Mouse (Mus musculus): ENCODE measurements around the gene Sdk1. TPM values are rescaled to one million over a fixed set of nuclear protein-coding genes. Genes with fewer than 3 reads are reported as not detected.

Sdk1 gene
- total RNA-seq, 2 experiments from 2014 or later, result 2.7 to 3.8 TPM

DNA sequence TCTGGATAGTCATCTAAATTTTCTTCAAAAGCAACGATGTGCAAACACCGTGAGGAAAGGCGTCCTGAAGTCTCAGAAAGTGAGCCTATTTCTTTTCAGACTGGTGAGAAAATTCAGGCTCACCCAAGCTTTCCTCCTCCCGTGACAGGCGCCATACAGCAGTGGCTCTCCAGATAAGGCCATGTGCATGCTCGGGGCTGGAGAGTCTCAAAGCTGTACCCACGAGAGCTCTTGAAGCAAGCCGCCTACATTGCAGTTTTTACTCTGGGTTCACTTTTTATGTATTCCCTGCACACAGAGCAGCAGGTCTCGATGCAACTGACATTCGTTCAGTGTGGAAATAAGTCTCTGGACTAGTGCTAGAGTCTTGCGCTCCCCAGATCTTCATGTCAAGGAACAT is 171.7 kb downstream of the Sdk1 start:
- DNase-seq, result no peak
- intact Hi-C loops (cut with DNase I; ENCODE audit: low total_unique reads), result no loop called here

DNA sequence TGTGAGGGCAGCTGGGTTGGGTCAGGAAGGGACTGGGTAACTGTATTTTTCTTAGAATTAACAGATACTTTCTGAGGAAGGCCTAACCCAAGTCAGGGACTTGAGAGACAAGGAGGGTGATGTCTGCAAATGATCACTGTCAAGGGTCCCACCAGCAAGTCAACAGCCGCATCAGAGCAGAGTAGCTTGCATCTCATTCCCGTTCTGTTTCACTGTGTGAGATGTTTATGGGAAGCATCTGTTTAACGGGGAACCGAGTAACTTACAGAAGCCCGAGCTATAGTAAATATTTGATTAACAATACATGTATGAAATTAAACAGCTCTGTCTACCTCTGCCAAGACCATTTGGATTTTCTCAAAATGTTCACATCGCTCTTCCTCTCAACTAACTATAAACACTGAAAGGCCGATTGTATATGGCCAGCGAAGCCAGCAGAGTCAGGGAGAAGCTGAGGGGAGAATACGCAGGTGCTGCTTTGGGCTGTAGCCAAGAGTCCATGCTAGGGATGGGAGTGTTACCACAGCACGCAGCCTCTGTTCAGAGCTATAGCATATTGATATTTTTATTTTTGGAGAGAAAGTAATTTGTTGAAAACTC is 174.5 kb downstream of the Sdk1 start:
- intact Hi-C loops (cut with DNase I; ENCODE audit: low total_unique reads), result no loop called here
- DNase-seq, result no peak

DNA sequence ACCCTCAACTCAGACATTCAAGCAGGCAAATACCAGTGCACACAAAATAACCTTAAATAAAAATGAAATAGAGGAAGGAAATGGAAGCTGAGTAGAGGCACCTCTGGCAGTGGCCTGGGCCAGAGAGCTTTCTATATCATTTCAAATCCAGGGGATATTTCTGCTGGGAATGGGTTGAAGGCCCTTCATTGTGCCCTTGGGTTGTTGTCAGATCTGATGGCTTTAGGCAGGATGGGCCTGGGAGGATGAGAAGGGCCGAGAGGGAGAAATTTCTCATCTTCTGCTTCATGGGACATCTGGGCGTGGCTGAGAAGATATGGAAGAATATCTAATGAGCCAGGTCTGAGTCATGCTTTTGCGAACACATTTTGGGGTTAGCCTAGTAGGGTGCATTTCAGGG is 186.8 kb downstream of the Sdk1 start:
- intact Hi-C loops (cut with DNase I; ENCODE audit: low total_unique reads), result no loop called here
- DNase-seq, result no peak

GRCm38 (mm10) chr5:141433286-141433685 is 192.0 kb downstream of the Sdk1 start:
- no peak for DNase-seq
- intact Hi-C loops (cut with DNase I; ENCODE audit: low total_unique reads), result no loop called here

- DNase-seq, result no peak
- intact Hi-C loops (cut with DNase I; ENCODE audit: low total_unique reads), result no loop called here
Observed at GRCm38 (mm10) chr5:141447247-141447646, 206.0 kb downstream of the Sdk1 start.

GRCm38 (mm10) chr5:141463417-141463816 is 222.1 kb downstream of the Sdk1 start:
- no peak for DNase-seq
- intact Hi-C loops (cut with DNase I; ENCODE audit: low total_unique reads), result no loop called here

GRCm38 (mm10) chr5:141468821-141469220 is 227.5 kb downstream of the Sdk1 start:
- intact Hi-C loops (cut with DNase I; ENCODE audit: low total_unique reads), result no loop called here
- DNase-seq, result no peak

GRCm38 (mm10) chr5:141505281-141505680 is 264.0 kb downstream of the Sdk1 start:
- intact Hi-C loops (cut with DNase I; ENCODE audit: low total_unique reads), result no loop called here
- DNase-seq, result no peak

DNA sequence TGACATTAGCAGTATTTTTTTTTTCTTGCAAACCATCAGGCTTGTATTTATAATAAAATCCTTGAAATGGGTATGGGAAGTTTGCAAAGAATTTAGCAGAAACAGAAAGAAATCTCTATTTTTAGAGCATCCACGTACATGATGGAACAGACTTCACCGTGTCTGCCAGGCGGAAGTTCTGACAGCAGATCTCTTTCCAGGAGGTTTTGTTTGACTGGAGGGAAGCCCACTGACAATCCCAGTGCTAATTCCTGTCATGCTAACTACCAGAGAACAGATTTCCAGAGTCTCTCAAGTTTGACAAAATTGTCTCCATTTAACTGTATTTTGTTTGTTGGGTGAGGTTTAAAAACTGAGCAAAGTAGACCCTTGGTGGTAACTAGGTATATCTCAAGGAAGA is 265.1 kb downstream of the Sdk1 start:
- intact Hi-C loops (cut with DNase I; ENCODE audit: low total_unique reads), result no loop called here

DNA sequence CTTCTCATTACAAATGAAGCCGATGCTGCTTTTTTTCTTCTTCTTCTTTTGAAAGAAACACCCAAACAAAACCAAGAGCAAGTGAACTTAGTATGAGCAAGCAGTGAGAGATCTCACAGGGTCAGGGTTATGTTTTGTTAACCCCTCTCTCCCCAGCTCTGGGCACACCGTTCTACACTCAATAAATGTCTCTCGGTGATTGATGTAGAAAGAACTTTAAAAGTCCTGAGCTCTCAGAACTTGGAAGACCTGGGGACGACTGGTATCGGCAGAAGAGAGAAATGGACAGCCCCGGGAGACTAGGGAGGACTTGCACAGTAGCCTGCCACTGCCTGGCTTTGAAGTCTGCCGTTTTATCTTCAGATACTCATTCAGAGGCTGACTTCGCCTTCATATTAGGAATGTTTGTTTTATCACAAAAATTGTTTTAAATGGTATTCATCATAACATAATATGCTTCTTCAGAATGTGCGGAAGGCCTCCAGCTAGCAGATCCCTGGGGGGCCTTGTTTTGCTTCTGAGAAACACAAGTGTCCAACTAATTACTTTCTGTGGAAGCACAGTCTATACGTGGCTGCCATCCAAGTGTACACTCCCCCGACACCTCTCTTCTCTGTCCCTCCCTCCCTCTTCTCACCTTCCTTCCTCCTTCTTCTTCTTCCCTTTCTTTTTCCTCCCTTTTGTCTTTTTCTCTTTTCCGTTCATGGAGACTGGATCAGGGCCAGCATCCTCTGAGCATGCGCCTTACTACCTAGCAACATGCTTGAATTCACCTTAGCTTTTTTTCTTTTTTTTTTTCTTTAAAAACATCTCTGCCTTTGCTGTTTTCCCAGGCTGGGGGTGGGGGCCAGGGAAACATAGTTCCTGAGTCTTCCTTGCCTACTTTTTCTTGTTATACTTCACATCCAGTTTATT is 283.8 kb downstream of the Sdk1 start:
- intact Hi-C loops (cut with DNase I; ENCODE audit: low total_unique reads), result no loop called here
- no peak for DNase-seq

More for the DNA sequence above, 265.1 kb downstream of the Sdk1 start:
- DNase-seq, result no peak

DNA sequence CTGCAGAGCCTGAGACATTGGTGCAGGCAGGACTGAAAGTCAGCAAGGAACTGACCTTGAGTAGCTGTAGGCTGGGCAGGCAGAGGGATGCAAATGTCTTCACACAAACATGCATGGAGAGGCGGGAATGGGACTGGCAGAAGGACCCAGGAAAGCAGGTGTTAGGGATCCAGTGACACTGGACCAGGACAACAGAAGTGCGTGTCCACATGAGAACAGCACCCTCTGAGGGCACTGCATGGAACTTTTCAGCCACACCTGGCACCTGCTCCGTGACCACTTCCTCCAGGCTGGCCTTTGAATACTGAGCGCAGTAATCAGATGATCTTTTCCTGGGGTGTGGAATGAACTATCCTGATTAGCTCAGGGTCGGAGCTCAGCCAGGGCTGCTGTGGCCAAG is 298.9 kb downstream of the Sdk1 start:
- intact Hi-C loops (cut with DNase I; ENCODE audit: low total_unique reads), result no loop called here
- no peak for DNase-seq

- intact Hi-C loops (cut with DNase I; ENCODE audit: low total_unique reads), result no loop called here
- DNase-seq, result no peak
Observed at GRCm38 (mm10) chr5:141542890-141543666, 301.8 kb downstream of the Sdk1 start.

DNA sequence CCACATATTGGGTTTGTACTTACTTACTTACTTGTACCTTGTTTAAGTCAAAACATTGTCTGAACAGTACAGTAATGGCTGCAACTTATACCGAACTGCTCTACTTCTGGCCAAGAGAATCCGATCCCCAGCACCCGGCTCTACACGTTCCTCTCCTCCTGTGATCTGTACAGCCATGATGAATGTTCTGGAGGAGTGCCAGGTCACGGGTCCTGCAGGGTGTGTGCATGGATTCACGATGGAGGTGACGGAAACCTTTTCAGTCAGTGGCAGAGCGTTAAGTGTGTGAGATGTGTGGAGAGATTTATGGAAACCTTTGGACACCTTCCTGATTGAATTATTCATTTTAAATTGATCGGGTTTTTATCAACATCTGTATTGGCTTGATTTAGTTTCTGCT is 312.2 kb downstream of the Sdk1 start:
- no peak for DNase-seq
- intact Hi-C loops (cut with DNase I; ENCODE audit: low total_unique reads), result no loop called here

- intact Hi-C loops (cut with DNase I; ENCODE audit: low total_unique reads), result no loop called here
- no peak for DNase-seq
Observed at GRCm38 (mm10) chr5:141558731-141559130, 317.4 kb downstream of the Sdk1 start.

DNA sequence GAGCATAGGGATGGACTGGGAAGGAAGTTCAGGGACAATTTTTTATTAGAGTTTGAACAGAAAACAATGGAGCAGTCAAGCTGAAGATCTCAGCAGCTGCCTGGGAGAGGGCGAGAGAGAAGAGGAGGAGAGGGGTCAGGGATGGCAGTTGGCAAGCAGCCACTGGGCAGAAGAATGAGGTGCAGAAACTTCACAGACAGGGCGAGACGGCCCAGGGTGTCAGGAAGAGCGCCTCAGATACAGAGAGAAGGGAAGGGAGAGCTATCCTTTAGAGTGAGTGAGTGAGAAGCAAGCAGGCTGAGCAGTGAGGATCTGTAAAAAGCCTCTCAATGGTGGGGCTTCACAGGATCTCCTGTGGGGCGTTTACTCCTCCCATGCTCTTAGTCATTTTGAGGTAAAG is 319.0 kb downstream of the Sdk1 start:
- DNase-seq, result no peak
- intact Hi-C loops (cut with DNase I; ENCODE audit: low total_unique reads), result no loop called here

DNA sequence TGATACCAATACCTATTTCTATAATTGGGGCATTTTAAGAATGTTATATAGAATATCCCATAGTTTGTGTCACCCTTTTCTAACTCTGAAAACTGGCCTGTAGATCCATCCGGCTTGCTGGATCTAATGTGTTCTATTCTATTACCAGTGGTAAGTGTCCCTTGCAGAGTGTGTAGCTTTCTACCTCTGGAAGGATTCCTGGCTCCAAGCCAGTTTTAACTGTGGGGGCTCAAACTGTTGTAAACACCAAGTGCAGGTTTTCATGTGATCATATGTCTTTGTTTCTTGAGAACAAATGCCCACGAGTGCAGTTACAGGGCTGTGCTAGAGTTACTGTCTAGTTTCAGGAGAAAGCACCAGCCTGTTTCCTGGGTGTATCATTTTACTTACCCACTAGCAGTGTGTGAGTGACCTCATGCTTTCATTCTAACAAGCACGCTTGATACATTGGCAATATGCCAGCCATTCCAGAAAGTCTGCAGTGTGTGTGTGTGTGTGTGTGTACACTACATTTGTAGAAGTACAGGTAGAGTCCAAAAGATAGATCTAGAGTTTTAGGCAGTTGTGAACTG is 320.8 kb downstream of the Sdk1 start:
- no peak for DNase-seq
- intact Hi-C loops (cut with DNase I; ENCODE audit: low total_unique reads), result no loop called here

- intact Hi-C loops (cut with DNase I; ENCODE audit: low total_unique reads), result no loop called here
- DNase-seq, result no peak
Observed at GRCm38 (mm10) chr5:141564197-141564596, 322.9 kb downstream of the Sdk1 start.

- no peak for DNase-seq
- intact Hi-C loops (cut with DNase I; ENCODE audit: low total_unique reads), result no loop called here
Observed at GRCm38 (mm10) chr5:141568106-141568505, 326.8 kb downstream of the Sdk1 start.

DNA sequence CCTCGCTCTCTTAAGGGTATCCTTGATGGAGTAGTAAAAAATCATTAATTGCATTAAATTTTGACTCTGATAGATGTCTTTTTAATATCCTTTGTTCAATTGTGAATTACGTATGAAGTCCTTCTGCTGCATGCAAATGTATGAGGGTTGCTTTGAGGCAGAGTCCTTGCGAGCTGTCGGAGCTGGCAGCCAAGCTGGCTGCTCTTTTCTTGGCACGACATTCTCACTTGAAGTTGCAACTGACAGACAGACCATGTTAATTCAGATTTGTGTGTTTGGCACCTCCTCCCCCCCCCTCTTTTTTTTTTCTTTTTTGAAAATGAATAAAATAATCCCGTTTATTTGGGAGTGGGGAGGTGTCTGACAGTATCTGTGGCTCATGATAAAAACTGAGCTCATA is 329.2 kb downstream of the Sdk1 start:
- intact Hi-C loops (cut with DNase I; ENCODE audit: low total_unique reads), result no loop called here

GRCm38 (mm10) chr5:141574263-141574662 is 333.0 kb downstream of the Sdk1 start:
- peak; percentile 69 for DNase-seq
- intact Hi-C loops (cut with DNase I; ENCODE audit: low total_unique reads), result no loop called here

More for the DNA sequence above, 329.2 kb downstream of the Sdk1 start:
- no peak for DNase-seq
